Mouse (Mus musculus) MEL (cell line): ENCODE data around the gene Ptprr. TPM values are rescaled to one million over a fixed set of nuclear protein-coding genes. Genes with fewer than 3 reads are reported as not detected.

Experiments used
- DNase-seq: peaks from one replicate; pipeline ENCODE4 v3.0.0; 2011; ENCODE audit warnings: low read depth, low spot score
- H3K27ac ChIP-seq: 2 replicates; pipeline ENCODE4 v1.5.1; 2012; ENCODE audit warnings: low read depth, mild to moderate bottlenecking, control low read depth, low read length, moderate library complexity; ENCODE audit not compliant: control insufficient read depth
- H3K27me3 ChIP-seq, 2 experiments: fragments of 150-350 bp in 1 of 2; sonication (generic) in 1 of 2; 2 replicates each; pipeline ENCODE4 v1.6.1; 2012; ENCODE audit warnings: low read length in 2 of 2, mild to moderate bottlenecking in 2 of 2, improper control_type of control experiment in 1 of 2, moderate library complexity in 1 of 2; ENCODE audit not compliant: insufficient read depth in 2 of 2, control insufficient read depth in 1 of 2
- H3K36me3 ChIP-seq, 2 experiments: 2 replicates each; pipeline ENCODE4 v1.6.1; 2012 to 2014; ENCODE audit warnings: low read length in 2 of 2, improper control_type of control experiment in 1 of 2, inconsistent platforms in 1 of 2, mild to moderate bottlenecking in 1 of 2; ENCODE audit not compliant: insufficient read depth in 2 of 2, control insufficient read depth in 1 of 2
- H3K4me1 ChIP-seq, 2 experiments: fragments of 150-350 bp in 1 of 2; sonication (generic) in 1 of 2; 2 replicates each; pipeline ENCODE4 v1.6.1; 2012; ENCODE audit warnings: low read length in 2 of 2, improper control_type of control experiment in 1 of 2, mild to moderate bottlenecking in 1 of 2; ENCODE audit not compliant: insufficient read depth in 2 of 2, control insufficient read depth in 1 of 2
- H3K4me3 ChIP-seq, 2 experiments: fragments of 150-350 bp in 1 of 2; sonication (generic) in 1 of 2; 2 replicates each; pipeline ENCODE4 v1.5.1; 2012; ENCODE audit warnings: low read depth in 2 of 2, low read length in 2 of 2, mild to moderate bottlenecking in 2 of 2, moderate library complexity in 2 of 2, control low read depth in 1 of 2, improper control_type of control experiment in 1 of 2; ENCODE audit not compliant: control insufficient read depth in 1 of 2, insufficient read depth in 1 of 2
- H3K79me2 ChIP-seq: 2 replicates; pipeline ENCODE4 v1.6.1; 2012; ENCODE audit warnings: mild to moderate bottlenecking, low read length, moderate library complexity; ENCODE audit not compliant: control insufficient read depth, poor library complexity, insufficient read depth
- H3K9ac ChIP-seq: 2 replicates; pipeline ENCODE4 v1.6.1; 2012; ENCODE audit warnings: low read depth, mild to moderate bottlenecking, control low read depth, low read length, moderate library complexity; ENCODE audit not compliant: control insufficient read depth, poor library complexity, severe bottlenecking
- H3K9me3 ChIP-seq: fragments of 150-350 bp; sonication (generic); replicated peaks from 2 replicates; pipeline ENCODE4 v1.6.1; 2012; ENCODE audit warnings: mild to moderate bottlenecking, low read length, improper control_type of control experiment, moderate library complexity; ENCODE audit not compliant: insufficient read depth
- CTCF ChIP-seq, 3 experiments: IDR thresholded peaks in 2 of 3; conservative IDR thresholded peaks in 1 of 3; 2 replicates each; pipeline ENCODE4 v1.5.1; 2011 to 2012; ENCODE audit warnings: low read length in 3 of 3, low read depth in 2 of 3, mild to moderate bottlenecking in 2 of 3, improper control_type of control experiment in 1 of 3, inconsistent platforms in 1 of 3, mixed read lengths in 1 of 3, moderate library complexity in 1 of 3; ENCODE audit not compliant: control insufficient read depth in 1 of 3, insufficient read depth in 1 of 3, poor library complexity in 1 of 3, severe bottlenecking in 1 of 3
- ETS1 ChIP-seq: IDR thresholded peaks from 2 replicates; pipeline ENCODE4 v1.6.1; 2012; ENCODE audit warnings: low read depth, mild to moderate bottlenecking, inconsistent platforms, low read length, improper control_type of control experiment, moderate library complexity
- MAFK ChIP-seq: IDR thresholded peaks from 2 replicates; pipeline ENCODE4 v1.6.1; 2011; ENCODE audit warnings: low read depth, mild to moderate bottlenecking, low read length, improper control_type of control experiment, borderline replicate concordance
- MAZ ChIP-seq: IDR thresholded peaks from 2 replicates; pipeline ENCODE4 v1.6.1; 2012; ENCODE audit warnings: low read depth, mild to moderate bottlenecking, inconsistent platforms, low read length, improper control_type of control experiment
- MYB ChIP-seq: IDR thresholded peaks from 2 replicates; pipeline ENCODE4 v1.6.1; 2011; ENCODE audit warnings: mild to moderate bottlenecking, low read depth, low read length, improper control_type of control experiment
- MYC ChIP-seq: IDR thresholded peaks from 2 replicates; pipeline ENCODE4 v1.6.1; 2011; ENCODE audit warnings: low read depth, mild to moderate bottlenecking, low read length, improper control_type of control experiment, moderate library complexity
- NELFE ChIP-seq: IDR thresholded peaks from 2 replicates; pipeline ENCODE4 v1.6.1; 2011; ENCODE audit warnings: low read depth, low read length, improper control_type of control experiment
- NRF1 ChIP-seq: IDR thresholded peaks from 2 replicates; pipeline ENCODE4 v1.6.1; 2014; ENCODE audit warnings: low read depth, mild to moderate bottlenecking, inconsistent platforms, low read length, improper control_type of control experiment, moderate library complexity; ENCODE audit not compliant: poor library complexity, insufficient read depth, severe bottlenecking
- POLR2AphosphoS2 ChIP-seq: IDR thresholded peaks from 2 replicates; pipeline ENCODE4 v1.6.1; 2011; ENCODE audit warnings: low read length, improper control_type of control experiment
- POLR2AphosphoS5 ChIP-seq: IDR thresholded peaks from 2 replicates; pipeline ENCODE4 v1.6.1; 2012; ENCODE audit warnings: low read depth, borderline replicate concordance, mild to moderate bottlenecking, inconsistent platforms, low read length, moderate library complexity, mixed read lengths
- RCOR1 ChIP-seq: IDR thresholded peaks from 2 replicates; pipeline ENCODE4 v1.6.1; 2012; ENCODE audit warnings: low read depth, mild to moderate bottlenecking, inconsistent platforms, low read length, improper control_type of control experiment
- SMC3 ChIP-seq: IDR thresholded peaks from 2 replicates; pipeline ENCODE4 v1.6.1; 2011; ENCODE audit warnings: low read depth, low read length, improper control_type of control experiment
- UBTF ChIP-seq: IDR thresholded peaks from 2 replicates; pipeline ENCODE4 v1.6.1; 2012; ENCODE audit warnings: low read depth, mild to moderate bottlenecking, inconsistent platforms, low read length, improper control_type of control experiment, moderate library complexity, borderline replicate concordance; ENCODE audit not compliant: insufficient read depth
- USF2 ChIP-seq, 2 experiments: IDR thresholded peaks; 2 replicates each; pipeline ENCODE4 v1.6.1; 2011 to 2012; ENCODE audit warnings: improper control_type of control experiment in 2 of 2, low read length in 2 of 2, borderline replicate concordance in 1 of 2, inconsistent platforms in 1 of 2, low read depth in 1 of 2, mild to moderate bottlenecking in 1 of 2; ENCODE audit not compliant: insufficient read depth in 1 of 2
- ZNF384 ChIP-seq: IDR thresholded peaks from 2 replicates; pipeline ENCODE4 v1.6.1; 2012; ENCODE audit warnings: low read depth, mild to moderate bottlenecking, inconsistent platforms, low read length, improper control_type of control experiment
- polyA plus RNA-seq, 2 experiments: library from polyadenylated mRNA; stranded (reverse) in 1 of 2; unstranded in 1 of 2; fragments of >175 nt in 1 of 2; fragments of >200 nt in 1 of 2; gene quantifications; 2 replicates each; pipeline versions ENCODE4 v1.2.1 to v1.2.4; 2012; ENCODE audit warnings: low replicate concordance in 2 of 2, low read depth in 1 of 2; ENCODE audit not compliant: insufficient read length in 2 of 2, insufficient read depth in 1 of 2, missing spikeins in 1 of 2
- total RNA-seq: library from RNA; depleted of rRNA; stranded (reverse); fragments of 300-350 nt; gene quantifications from 2 replicates; pipeline ENCODE4 v1.2.3, GENCODE M21; 2012

The Ptprr gene
- total and polyA plus RNA-seq, 3 experiments = not detected

- Histone ChIP-seq H3K4me3 (no peak overlapping the region), H3K9me3 (no peaks in the 10 kb centered on the region), H3K79me2 (no peaks in the 10 kb centered on the region), H3K36me3 (no peaks in the 10 kb centered on the region), H3K27me3 (no peaks in the 10 kb centered on the region), H3K4me1 (no peaks in the 10 kb centered on the region), H3K27ac (no peak overlapping the region), H3K9ac (no peak overlapping the region)
- TF ChIP-seq POLR2AphosphoS5 (no peak), CTCF (IDR thresholded peaks at IDR 0.05 in 2 of 3, conservative IDR thresholded peaks at IDR 0.05 in 1 of 3; ENCODE audit: control insufficient read depth in 1 of 3, insufficient read depth in 1 of 3, low read depth in 2 of 3, low read length in 3 of 3, poor library complexity in 1 of 3, severe bottlenecking in 1 of 3) (no peak), ZNF384 (no peak), NELFE (no peak), POLR2AphosphoS2 (no peak), MYB (no peak), MAFK (no peak), ETS1 (no peak), RCOR1 (no peak), MYC (no peak), MAZ (no peak), USF2 (IDR thresholded peaks at IDR 0.05; ENCODE audit: borderline replicate concordance in 1 of 2, insufficient read depth in 1 of 2, low read depth in 1 of 2, low read length in 2 of 2) (no peak)
- DNase-seq = no peak
These were observed 163.2 kb downstream of the Ptprr start for GRCm38 (mm10) chr10:116181235-116181634.

- Histone ChIP-seq H3K27me3 (no peaks in the 10 kb centered on the region), H3K4me1 (no peaks in the 10 kb centered on the region), H3K79me2 (no peaks in the 10 kb centered on the region), H3K27ac (no peak overlapping the region), H3K9me3 (no peaks in the 10 kb centered on the region), H3K36me3 (no peaks in the 10 kb centered on the region), H3K9ac (no peak overlapping the region), H3K4me3 (no peak overlapping the region)
- no peak for TF ChIP-seq USF2 (IDR thresholded peaks at IDR 0.05; ENCODE audit: borderline replicate concordance in 1 of 2, insufficient read depth in 1 of 2, low read depth in 1 of 2, low read length in 2 of 2)
- TF ChIP-seq NRF1 = no peak
- no peak for TF ChIP-seq SMC3
- TF ChIP-seq UBTF = no peak
- DNase-seq = no peak
These were observed 164.2 kb downstream of the Ptprr start for GRCm38 (mm10) chr10:116182221-116182620.
